In the genomic region with DNA sequence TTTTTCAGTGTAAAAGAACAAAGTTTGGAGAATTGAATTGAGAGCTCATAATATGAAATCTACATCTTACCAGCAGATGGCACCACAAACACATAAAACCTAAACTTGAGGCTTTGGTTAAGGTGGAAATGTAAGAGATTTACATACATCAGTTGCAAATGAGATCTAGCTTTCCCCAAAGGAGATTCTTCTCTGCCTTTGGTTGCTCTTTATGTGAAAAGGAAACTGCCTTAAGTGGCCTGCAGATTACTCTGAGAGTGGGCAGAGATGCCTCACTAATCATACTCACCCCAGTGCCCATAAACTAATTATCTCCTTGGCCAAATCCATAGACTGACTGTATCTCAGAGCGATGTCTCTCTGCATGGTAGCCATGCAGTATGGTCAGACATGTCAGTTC, we compare ENCODE assay signal across 9 mouse cellular contexts. TPM values are rescaled to one million over a fixed set of nuclear protein-coding genes. Genes with fewer than 3 reads are reported as not detected.
DNase-seq lines count a peak whose midpoint lies in the region; ATAC-seq and TF ChIP-seq lines count a peak whose summit lies in the region.
"Had no signal": no experiment of that assay in that cellular context is flagged by ENCODE, and none has a peak within 500 bp of the region (broad histone marks: within the 10 kb centered on the region; RNA-seq: fewer than 3 reads in every experiment).

No protein-coding gene starts in this region.

- H3K36me3 ChIP-seq in neural tube, embryonic 11.5 days (ENCODE audit: control insufficient read depth, insufficient read depth, low read length): no peaks in the 10 kb centered on the region
- H3K36me3 ChIP-seq in forebrain, embryonic 13.5 days (ENCODE audit: poor library complexity, severe bottlenecking): no peaks in the 10 kb centered on the region
- H3K36me3 ChIP-seq in neural tube, embryonic 15.5 days: no peaks in the 10 kb centered on the region
- H3K36me3 ChIP-seq: heart, embryonic 15.5 days had no signal

- no peaks in the 10 kb centered on the region for H3K9me3 ChIP-seq in neural tube, embryonic 11.5 days (ENCODE audit: control insufficient read depth, low read length)
- no peaks in the 10 kb centered on the region for H3K9me3 ChIP-seq in forebrain, embryonic 13.5 days (replicated peaks)
- H3K9me3 ChIP-seq in neural tube, embryonic 15.5 days (replicated peaks): no peaks in the 10 kb centered on the region
- H3K9me3 ChIP-seq: heart, embryonic 15.5 days had no signal

- no peak overlapping the region for H3K9ac ChIP-seq in neural tube, embryonic 11.5 days (ENCODE audit: low read length)
- no peak overlapping the region for H3K9ac ChIP-seq in forebrain, embryonic 13.5 days
- no peak overlapping the region for H3K9ac ChIP-seq in neural tube, embryonic 15.5 days (replicated peaks)
- H3K9ac ChIP-seq: heart, embryonic 15.5 days had no signal

- TF ChIP-seq CTCF in gastrocnemius, adult 2 months (IDR thresholded peaks at IDR 0.05): peak; percentile 44

- ATAC-seq in neural tube, embryonic 11.5 days (ENCODE audit: insufficient read depth, low FRiP score, low TSS enrichment): 0 out of 2 replicates have a peak, but pooled peaks have one; percentile 35
- peak; percentile 32; the same call in 1 of the 2 replicates for ATAC-seq in forebrain, embryonic 13.5 days
- ATAC-seq in neural tube, embryonic 15.5 days (ENCODE audit: low FRiP score): peak; percentile 38; the same call in 1 of the 2 replicates
- ATAC-seq in megakaryocyte-erythroid progenitor cell, adult 5-6 weeks (replicated peaks; ENCODE audit: low FRiP score, low TSS enrichment, poor library complexity, severe bottlenecking): no peak

- DNase-seq in gastrocnemius, adult 2 months: no peak
- DNase-seq in gastrocnemius, postnatal 10 days: no peak
- no peak for DNase-seq in neural tube, embryonic 11.5 days (ENCODE audit: low spot score)
- no peak for DNase-seq in neural tube, embryonic 10.5 days (ENCODE audit: extremely low spot score, low spot score)
- DNase-seq in kidney, postnatal 4 days: no peak

- H3K4me3 ChIP-seq in gastrocnemius, adult 2 months: no peak overlapping the region
- H3K4me3 ChIP-seq in neural tube, embryonic 11.5 days (ENCODE audit: low read depth, low read length): no peak overlapping the region
- no peak overlapping the region for H3K4me3 ChIP-seq in forebrain, embryonic 13.5 days
- no peak overlapping the region for H3K4me3 ChIP-seq in neural tube, embryonic 15.5 days (replicated peaks)
- H3K4me3 ChIP-seq: heart, embryonic 15.5 days had no signal

- H3K27ac ChIP-seq in gastrocnemius, adult 2 months: no peak overlapping the region
- H3K27ac ChIP-seq in neural tube, embryonic 11.5 days (ENCODE audit: low read depth, low read length): no peak overlapping the region
- H3K27ac ChIP-seq in forebrain, embryonic 13.5 days: no peak overlapping the region
- no peak overlapping the region for H3K27ac ChIP-seq in neural tube, embryonic 15.5 days (replicated peaks)
- H3K27ac ChIP-seq: heart, embryonic 15.5 days had no signal

- no peaks in the 10 kb centered on the region for H3K27me3 ChIP-seq in neural tube, embryonic 11.5 days (ENCODE audit: control insufficient read depth, insufficient read depth, low read length)
- no peaks in the 10 kb centered on the region for H3K27me3 ChIP-seq in forebrain, embryonic 13.5 days
- no peaks in the 10 kb centered on the region for H3K27me3 ChIP-seq in neural tube, embryonic 15.5 days (replicated peaks)
- H3K27me3 ChIP-seq: heart, embryonic 15.5 days had no signal

- H3K4me1 ChIP-seq in neural tube, embryonic 11.5 days (ENCODE audit: control insufficient read depth, insufficient read depth, low read length): no peaks in the 10 kb centered on the region
- H3K4me1 ChIP-seq in forebrain, embryonic 13.5 days: no peaks in the 10 kb centered on the region
- peaks cover 8% of the 10 kb centered on the region; the same call in 1 of the 2 replicates for H3K4me1 ChIP-seq in neural tube, embryonic 15.5 days
- H3K4me1 ChIP-seq: heart, embryonic 15.5 days had no signal

- WGBS in neural tube, embryonic 11.5 days: 79% methylated on average over 1 of the region's 1 CpGs
- WGBS in forebrain, embryonic 13.5 days: 97% methylated on average over 1 of the region's 1 CpGs
- 56% methylated on average over 1 of the region's 1 CpGs for WGBS in neural tube, embryonic 15.5 days

- no peak overlapping the region for H3K4me2 ChIP-seq in neural tube, embryonic 11.5 days (ENCODE audit: low read depth)
- no peak overlapping the region for H3K4me2 ChIP-seq in forebrain, embryonic 13.5 days
- H3K4me2 ChIP-seq in neural tube, embryonic 15.5 days: no peak overlapping the region
- H3K4me2 ChIP-seq: heart, embryonic 15.5 days had no signal

- intact Hi-C loops in gastrocnemius, adult 2 months (cut with DNase I): loop anchor here (2.0 kb wide), 1 partner anchor 663 kb away; no protein-coding TSS in a partner anchor

RNA-seq across cellular contexts. Expression of a gene that starts 35.6 kb away (rescaled TPM):
- total RNA-seq in gastrocnemius, adult 2 months (2021): not detected
- total RNA-seq in gastrocnemius, postnatal 10 days (2021): not detected
- 3.1 and 3.6 TPM in 2 replicates for polyA plus RNA-seq in neural tube, embryonic 11.5 days (2014; fragmentation: Nextera tagmentation; extraction: Ambion mirVana)
- 0.89 and 2.7 TPM in 2 replicates for polyA plus RNA-seq in forebrain, embryonic 13.5 days (2015; fragmentation: Nextera tagmentation; extraction: Ambion mirVana)
- 0.65 TPM in 1 of 2 replicates, not detected in the other for polyA plus RNA-seq in neural tube, embryonic 15.5 days (2015; fragmentation: Nextera tagmentation; extraction: Ambion mirVana)
- total RNA-seq in megakaryocyte-erythroid progenitor cell, adult 5-6 weeks (2014; fragmentation: Nextera tagmentation): not detected in 2 replicates
- total RNA-seq in megakaryocyte-erythroid progenitor cell, adult 5-6 weeks (2017): not detected in 2 replicates

RNA-seq across cellular contexts. Expression of a gene that starts 51.0 kb away (rescaled TPM):
- total RNA-seq in gastrocnemius, adult 2 months (2021): 10 to 100 TPM; 16.0 to 20.4 TPM
- total RNA-seq in gastrocnemius, postnatal 10 days (2021): 10 to 100 TPM; 27.1 to 29.3 TPM
- polyA plus RNA-seq in neural tube, embryonic 11.5 days (2014; fragmentation: Nextera tagmentation; extraction: Ambion mirVana): 128 and 132 TPM in 2 replicates
- polyA plus RNA-seq in forebrain, embryonic 13.5 days (2015; fragmentation: Nextera tagmentation; extraction: Ambion mirVana): 95.4 and 108 TPM in 2 replicates
- polyA plus RNA-seq in neural tube, embryonic 15.5 days (2015; fragmentation: Nextera tagmentation; extraction: Ambion mirVana): 51.8 and 53.6 TPM in 2 replicates
- 46.6 and 62.5 TPM in 2 replicates for total RNA-seq in megakaryocyte-erythroid progenitor cell, adult 5-6 weeks (2014; fragmentation: Nextera tagmentation)
- 94.4 and 234 TPM in 2 replicates for total RNA-seq in megakaryocyte-erythroid progenitor cell, adult 5-6 weeks (2017)
